Mouse (Mus musculus) central nervous system, embryonic 18 days (tissue): ENCODE results near the gene Hspa5. TPM values are rescaled to one million over a fixed set of nuclear protein-coding genes. Genes with fewer than 3 reads are reported as not detected.

Experiments used
- polyA plus RNA-seq: library from polyadenylated mRNA; depleted of rRNA; stranded (reverse); fragments of >200 nt; gene quantifications from 2 replicates; pipeline ENCODE4 v1.2.3, GENCODE M21; 2012; rRNA removed

Gene Hspa5
- 346 and 362 TPM in 2 replicates for polyA plus RNA-seq

DNA sequence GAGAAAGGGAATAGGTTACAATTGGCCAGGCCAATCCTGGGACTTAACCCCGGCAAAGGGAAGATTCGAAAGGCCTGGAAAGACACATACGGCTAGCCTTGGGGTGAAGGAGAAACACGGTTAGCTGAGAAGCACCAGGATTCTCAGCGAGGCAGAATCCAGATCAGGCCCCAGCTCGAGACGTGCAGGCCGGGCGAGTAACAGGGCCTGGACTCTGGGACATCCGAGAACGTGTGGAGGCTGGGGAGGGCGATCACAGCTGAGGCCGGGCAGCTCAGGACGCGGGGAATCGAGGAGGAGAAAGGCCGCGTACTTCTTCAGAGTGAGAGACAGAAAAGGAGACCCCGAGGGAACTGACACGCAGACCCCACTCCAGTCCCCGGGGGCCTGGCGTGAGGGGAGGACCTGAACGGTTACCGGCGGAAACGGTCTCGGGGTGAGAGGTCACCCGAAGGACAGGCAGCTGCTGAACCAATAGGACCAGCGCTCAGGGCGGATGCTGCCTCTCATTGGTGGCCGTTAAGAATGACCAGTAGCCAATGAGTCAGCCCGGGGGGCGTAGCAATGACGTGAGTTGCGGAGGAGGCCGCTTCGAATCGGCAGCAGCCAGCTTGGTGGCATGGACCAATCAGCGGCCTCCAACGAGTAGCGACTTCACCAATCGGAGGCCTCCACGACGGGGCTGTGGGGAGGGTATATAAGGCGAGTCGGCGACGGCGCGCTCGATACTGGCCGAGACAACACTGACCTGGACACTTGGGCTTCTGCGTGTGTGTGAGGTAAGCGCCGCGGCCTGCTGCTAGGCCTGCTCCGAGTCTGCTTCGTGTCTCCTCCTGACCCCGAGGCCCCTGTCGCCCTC, at the start of gene Hspa5:
Gene Hspa5 (plus strand): TSS at position 603 of the 859 bp plus-strand sequence.

DNA sequence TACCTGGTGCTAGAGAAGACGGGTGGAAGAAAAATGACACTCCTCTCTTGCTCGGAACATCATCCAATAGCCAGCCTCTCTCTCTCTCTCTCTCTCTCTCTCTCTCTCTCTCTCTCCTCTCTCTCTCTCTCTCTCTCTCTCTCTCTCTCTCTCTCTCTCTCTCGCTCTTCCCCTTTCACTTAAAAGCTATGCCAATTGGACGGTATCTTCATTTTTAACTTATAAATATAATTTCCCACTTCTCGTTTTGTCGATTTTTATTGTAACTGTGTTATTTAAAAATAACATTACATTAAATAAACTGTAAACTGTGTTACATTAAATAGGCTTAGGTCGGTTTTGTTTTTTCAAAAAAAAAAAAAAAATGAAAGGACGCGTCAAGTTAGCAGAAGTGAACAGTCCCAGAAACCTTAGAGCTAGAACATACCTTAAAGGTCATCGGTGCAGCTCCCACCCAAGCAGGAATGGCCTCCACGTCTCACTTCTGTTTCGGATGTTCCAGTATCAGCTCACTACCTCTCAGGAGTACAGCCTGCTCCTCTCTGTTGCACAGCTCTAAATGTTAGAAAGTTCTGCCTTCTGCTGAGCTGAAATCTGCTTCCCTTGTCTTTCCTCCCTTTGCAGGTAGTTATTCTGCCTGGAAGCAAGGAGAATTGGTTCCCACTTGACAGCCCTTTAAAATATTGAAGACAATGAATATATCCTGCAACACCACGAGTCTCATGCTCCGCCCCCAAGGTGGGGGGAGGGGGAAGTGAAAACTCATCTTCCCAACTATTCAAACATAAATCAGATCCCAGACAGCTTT, 17.0 kb upstream of the Hspa5 start, which contains the start of gene Gapvd1:
Gene Gapvd1 (minus strand): TSS at position 682 of the 808 bp plus-strand sequence.

DNA sequence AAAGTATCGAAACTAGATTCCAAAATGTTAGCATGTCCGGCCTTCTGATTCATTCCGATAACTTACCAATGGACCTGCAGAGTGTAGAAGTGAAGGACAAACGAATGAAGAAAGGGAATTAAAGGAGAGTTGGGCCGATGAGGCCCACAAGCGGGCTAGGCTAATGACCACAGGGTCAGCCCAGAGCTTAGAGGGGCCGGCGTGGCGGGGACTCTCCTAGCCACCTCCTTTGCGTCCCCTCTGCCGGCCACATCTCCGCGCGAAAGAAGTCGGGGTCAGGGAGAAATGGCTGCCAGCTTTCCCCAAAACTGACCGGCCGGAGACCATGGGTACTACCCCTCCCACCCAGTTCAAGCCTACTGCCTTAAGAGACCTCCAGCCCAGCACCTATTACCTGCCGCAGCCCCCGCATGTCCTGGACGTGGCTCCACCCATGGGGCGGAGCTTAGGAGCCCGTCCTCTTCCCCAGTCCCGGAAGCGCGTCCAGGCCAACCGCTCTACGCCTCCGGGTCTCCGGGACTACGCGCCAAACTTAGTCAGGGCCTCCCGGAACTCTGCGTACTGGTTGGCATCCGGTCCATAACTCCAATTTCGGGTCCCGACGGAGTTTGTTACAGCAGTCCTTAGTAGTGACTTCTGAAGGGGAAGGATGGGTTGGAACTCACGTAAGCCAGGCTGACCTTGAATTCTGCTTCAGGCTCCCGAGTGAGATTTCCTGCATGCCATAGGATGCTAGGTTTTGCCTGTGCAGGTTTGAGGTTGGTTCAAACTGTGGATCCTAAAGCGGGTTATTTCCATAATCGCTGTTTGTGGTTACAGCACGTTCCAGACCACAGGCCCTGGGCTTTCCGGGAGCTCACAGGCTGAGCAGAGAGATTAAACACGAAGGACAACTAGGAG, 27.8 kb downstream of the Hspa5 start, which contains the start of gene Rabepk:
Gene Rabepk (minus strand): TSS at position 556 of the 900 bp plus-strand sequence.

DNA sequence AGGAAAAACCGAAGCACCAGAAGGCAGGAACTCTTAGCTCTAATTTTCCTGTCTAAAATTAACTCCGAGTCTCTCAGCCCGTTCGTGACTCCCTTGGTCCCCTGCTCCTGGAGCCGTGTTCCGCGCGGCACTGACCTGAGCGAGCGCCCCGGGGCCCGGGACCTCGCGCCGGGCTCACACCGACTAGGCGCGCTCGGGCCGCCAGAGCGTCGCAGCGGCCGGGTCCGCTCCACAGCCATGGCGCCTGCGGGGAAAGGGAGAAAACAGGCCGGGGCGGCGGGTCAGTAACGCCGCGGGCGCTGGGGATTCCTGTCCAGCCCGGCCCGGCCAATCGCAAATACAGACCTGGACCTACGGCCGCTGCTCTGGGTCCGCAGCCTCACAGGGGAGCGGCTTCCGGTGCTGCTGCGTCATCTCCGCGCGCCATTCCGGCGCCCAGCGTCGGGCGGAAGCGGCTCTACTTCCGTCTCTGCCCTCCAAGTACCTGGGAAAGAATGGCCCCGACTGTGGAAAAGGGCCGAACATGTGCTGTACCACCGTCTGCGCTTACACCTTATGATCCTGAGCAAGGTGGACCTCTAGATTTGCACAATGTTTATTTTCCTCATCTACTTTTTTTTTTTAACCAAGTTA, 54.2 kb downstream of the Hspa5 start, which contains the start of gene Fbxw2:
Gene Fbxw2 (minus strand): TSS at position 485 of the 633 bp plus-strand sequence.

Other genes with a start within 250 kb of the Hspa5 start
- 45.3 and 51.1 TPM in 2 replicates for gene Gapvd1, start 16.7 kb upstream of the Hspa5 start, polyA plus RNA-seq
- 20.7 and 21.5 TPM in 2 replicates for gene Rabepk, start 27.9 kb downstream of the Hspa5 start, polyA plus RNA-seq
- gene Fbxw2, start 54.3 kb downstream of the Hspa5 start, polyA plus RNA-seq: 83.4 and 89.2 TPM in 2 replicates
- gene Gm34653, start 61.0 kb downstream of the Hspa5 start, polyA plus RNA-seq: 0.08 and 0.09 TPM in 2 replicates
- gene Cutal, start 102.4 kb downstream of the Hspa5 start, polyA plus RNA-seq: 0.21 and 0.25 TPM in 2 replicates
- 52.9 and 60.5 TPM in 2 replicates for gene Psmd5, start 103.0 kb downstream of the Hspa5 start, polyA plus RNA-seq
- 2.8 and 3.6 TPM in 2 replicates for gene Phf19, start 142.1 kb downstream of the Hspa5 start, polyA plus RNA-seq
- gene Traf1, start 189.8 kb downstream of the Hspa5 start, polyA plus RNA-seq: 4.1 and 4.2 TPM in 2 replicates